Mouse (Mus musculus): ENCODE data around the gene Mipep.

GRCm38 (mm10) chr14:60754656-60755055 is 29.7 kb upstream of the Mipep start:
- TF ChIP-seq CTCF (IDR thresholded peaks at IDR 0.05) (no peak), EP300 (IDR thresholded peaks at IDR 0.05) (no peak)
